Mouse (Mus musculus): Measurements from ENCODE around the gene Prickle1.

Prickle1 gene

DNA sequence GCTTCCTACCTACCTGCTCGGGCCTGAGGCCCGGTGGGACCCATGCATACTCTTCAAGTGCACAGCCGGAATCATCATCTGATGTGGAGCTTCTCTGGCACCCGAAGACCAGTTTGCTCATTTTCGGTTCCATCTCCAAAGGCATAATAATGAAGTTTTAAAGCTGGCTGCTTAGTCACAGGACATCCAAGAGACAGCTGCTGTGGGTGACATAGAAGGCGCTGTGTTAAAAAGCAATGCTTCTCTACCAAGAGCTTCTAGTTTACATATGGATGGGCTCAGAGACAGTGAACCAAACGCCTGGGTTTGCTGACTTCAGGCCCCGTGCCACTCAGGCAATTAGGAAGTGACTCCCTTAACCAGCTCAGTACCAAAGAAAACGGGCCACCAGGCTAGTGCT, 83.3 kb downstream of the Prickle1 start:
- no peak for DNase-seq (ENCODE audit: low read depth in 2 of 2, low spot score in 2 of 2)

DNA sequence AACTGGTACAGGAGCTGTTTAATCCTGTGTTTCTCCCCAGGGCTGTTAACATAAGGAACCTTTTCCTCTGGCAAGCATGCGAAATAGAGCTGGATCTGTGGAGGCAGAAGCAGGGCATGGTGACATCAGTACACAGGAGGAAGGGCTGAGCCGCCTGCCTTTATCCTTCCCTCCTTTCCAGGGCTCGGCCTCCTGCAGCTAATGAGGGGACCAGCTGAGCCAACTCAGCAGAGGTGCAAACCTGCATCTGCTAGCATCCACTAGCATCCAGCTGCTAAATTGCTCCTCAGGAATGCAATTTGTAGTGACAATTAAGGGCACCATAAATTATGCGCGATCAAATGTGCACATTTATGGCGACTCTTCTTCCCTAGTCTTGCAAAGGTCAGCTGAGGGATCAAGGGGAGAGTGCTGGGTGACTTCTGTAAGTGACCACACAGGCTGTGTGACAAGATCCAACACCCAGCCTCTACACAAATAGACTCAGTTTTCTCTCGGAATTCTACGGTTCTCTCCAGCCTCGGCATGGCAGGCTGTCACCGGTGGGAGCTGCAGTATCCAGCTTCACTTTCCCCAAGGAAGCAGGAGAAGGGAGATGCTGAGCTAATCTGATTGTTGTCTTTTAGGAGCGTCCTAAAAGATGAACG, 84.9 kb downstream of the Prickle1 start:
- no peak for DNase-seq (ENCODE audit: low read depth in 2 of 2, low spot score in 2 of 2)

DNA sequence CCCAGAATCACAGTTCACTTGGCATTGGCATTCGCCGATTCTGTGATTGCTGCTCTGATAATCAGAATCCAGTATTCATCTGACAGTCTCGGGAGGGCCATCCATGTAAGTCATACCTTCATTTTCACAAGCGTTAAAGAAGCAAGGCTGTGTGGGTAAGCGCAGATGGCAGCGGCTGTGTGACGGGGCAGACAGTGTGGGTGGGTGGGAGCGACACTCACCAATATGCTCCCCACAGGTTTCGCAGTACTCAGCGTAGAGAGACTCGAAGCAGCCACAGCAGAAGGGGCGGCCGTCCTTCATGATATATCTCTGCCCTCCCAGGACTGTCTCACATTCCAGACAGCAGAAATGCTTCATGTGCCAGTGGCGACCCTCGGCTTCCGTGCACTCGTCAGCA, 90.9 kb downstream of the Prickle1 start:
- no peak for DNase-seq (ENCODE audit: low read depth in 2 of 2, low spot score in 2 of 2)

DNA sequence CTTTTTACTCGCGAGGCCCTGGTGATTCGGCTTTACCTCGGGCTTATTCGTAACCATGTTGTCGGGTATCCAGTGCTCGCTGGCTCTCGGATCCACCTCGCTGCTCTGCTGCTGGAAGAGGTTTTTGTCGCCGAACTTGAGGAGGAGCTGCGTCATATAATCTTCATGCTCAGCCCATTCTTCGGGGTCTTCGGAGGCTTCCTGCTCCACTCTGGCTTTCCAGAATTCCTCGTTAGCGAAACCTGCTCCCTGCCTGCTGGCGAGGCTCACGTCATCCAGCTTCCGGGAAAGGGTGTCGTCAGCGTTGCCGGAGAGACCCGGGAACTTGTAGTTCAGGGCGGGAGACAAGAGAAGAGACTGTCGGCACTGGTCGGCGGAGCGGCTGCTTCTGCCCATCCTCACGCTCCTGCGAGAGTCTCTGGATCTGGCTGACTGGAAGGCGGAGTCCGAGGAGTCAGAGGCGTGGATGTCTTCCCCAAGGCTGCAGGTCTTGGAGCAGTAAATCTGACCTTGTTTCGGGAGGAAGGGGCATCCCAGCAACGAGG, 92.4 kb downstream of the Prickle1 start:
- DNase-seq (ENCODE audit: low read depth in 2 of 2, low spot score in 2 of 2), result no peak

DNA sequence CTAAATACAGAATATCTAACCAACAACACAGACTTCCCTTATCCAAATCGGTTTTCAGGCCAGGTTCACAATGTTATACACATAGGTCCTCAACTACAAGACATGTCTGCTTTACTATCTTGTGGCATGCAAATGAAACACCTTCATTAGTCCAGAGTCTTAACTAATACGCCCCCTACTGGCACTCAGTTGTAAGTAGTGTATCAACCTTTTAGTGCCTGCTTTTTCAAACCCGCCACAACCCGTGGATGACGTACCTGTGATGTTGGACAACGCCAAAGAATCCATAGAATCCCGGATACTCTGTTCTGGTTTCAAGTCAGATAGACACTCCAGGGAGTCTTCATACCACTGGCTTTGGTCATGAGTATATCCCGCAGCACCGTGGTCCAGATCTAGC, 93.0 kb downstream of the Prickle1 start:
- DNase-seq (ENCODE audit: low read depth in 2 of 2, low spot score in 2 of 2), result no peak

DNA sequence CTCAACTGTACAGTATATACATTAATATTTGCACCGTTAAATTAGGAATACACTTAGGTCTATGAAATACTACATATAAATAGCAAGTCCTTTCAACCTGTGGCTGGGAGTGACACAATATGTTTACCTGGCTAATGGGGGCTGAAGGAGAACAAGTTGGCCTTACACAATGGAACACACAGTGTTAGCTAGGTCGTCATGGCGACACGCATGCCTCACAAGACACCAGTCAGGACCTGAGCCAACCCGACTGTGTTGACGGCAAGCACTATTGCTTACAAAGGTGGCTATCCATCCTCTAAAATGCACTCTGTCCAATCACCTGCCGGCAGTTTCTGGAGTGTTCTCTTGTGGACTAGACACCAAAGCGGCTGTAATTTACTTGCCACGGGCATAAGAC, 95.8 kb downstream of the Prickle1 start:
- DNase-seq (ENCODE audit: low read depth in 2 of 2, low spot score in 2 of 2), result no peak

DNA sequence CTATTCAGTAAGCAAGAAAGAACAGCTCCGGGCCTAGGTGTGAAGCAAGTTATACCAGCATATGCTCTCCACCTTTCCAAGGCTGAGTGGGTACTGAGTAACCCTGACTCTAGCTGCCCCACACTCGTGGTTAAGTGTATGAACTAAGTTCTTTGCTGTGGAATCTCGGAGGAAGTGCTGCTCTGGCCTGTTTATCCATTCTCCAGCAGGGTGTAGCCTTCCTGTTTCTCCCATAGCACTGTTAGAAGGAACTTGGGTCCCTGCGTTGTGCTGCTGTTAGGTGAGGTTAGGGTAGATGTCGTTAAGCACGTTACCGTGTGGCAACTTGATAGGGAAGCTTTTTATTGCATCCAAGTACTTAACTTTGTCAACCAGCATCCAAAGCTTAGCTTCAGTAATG, 101.0 kb downstream of the Prickle1 start:
- DNase-seq (ENCODE audit: low read depth in 2 of 2, low spot score in 2 of 2), result no peak

DNA sequence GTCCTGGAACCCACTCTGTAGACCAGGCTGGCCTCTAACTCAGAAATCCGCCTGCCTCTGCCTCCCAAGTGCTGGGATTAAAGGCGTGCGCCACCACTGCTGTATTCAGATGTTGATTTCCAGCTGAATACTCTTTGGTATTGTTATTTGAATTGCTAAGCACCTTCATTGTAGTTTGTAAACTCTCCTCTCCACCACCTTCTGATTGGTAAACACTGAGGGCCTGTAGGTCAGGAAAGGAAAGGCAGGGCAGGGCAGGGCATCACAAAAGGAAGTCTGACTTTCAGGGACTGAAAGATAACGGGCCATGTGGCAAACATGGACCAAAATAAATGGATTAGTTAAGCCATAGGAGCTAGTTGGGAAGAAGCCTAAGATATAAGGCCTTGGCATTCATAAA, 106.1 kb downstream of the Prickle1 start:
- no peak for DNase-seq (ENCODE audit: low read depth in 2 of 2, low spot score in 2 of 2)

DNA sequence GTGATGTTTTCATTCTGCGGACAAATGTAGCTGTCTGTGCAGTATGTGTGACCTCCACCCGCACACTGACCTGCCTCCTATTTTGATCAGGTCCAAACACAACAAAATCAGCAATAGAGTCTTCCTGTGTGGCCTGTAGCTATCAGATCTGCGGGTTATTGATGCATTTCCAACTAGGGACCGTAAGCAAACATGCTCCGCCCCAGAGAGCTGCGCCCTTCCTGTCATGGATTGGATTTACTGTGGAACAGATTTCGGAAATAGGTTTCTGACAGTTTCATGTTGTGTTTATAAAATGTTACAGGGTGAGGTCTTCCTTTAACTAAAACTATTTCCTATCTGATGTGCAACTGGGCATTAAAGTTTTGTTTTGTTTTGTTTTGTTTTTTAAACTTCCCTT, 109.6 kb downstream of the Prickle1 start:
- no peak for DNase-seq (ENCODE audit: low read depth in 2 of 2, low spot score in 2 of 2)

DNA sequence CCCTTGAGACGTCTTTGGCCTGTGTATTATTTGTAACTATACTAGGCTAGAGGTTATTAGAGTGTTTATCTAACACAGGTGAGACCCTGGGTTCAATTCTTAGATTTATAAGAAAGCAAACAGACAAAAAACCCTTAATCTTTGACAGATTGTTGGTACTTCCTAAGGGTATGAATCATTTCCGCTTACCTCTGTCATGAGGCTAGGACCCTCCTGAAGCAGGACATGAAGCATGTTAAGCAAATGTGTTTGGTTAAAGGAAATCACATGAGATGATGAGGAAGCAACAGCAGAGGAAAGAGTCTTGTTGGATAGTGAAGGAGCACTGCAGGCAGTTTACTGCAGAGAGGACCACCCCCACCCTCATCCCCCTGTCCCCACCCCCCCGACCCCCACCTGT, 110.4 kb downstream of the Prickle1 start:
- DNase-seq (ENCODE audit: low read depth in 2 of 2, low spot score in 2 of 2), result no peak

DNA sequence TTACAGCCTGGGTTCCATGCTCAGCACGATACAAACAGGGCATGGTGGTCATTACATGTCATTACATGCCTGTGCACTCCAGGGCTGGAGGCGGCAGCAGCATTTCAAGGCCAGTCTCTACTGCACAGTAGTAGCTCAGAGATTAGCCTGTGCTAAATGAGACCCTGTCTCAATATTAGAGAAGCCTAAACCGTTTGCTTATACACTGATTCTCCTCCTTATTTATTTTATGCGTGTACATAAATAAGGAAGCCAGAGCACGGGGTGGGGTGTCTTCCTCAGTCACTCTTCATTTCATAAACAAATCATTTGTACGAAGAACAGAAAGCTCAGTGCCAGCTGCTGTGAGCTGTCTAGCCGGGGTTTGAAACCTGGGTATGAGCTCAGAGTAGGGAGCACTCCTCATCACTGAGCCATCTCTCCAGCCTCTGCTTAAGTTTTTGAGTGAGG, 111.4 kb downstream of the Prickle1 start:
- no peak for DNase-seq (ENCODE audit: low read depth in 2 of 2, low spot score in 2 of 2)

DNA sequence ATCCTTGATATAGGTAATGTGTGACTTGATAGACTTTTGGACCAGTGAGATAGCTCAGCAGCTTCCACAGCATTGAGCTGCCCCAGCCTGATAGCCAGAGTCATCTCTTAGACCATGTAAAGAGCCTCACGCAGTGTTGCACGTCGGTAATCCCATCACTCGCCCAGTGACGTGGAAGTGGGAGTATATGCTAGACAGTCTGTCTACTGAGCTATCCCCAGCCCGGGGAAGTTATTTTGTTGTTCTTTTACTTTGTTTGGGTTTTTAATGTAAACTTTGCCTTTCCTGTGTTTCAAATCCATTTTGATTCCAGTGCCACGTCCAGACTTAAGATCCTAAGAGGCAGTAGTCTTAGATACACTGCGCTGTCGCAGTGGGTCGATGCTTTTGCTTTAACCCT, 114.6 kb downstream of the Prickle1 start:
- DNase-seq (ENCODE audit: low read depth in 2 of 2, low spot score in 2 of 2), result no peak

DNA sequence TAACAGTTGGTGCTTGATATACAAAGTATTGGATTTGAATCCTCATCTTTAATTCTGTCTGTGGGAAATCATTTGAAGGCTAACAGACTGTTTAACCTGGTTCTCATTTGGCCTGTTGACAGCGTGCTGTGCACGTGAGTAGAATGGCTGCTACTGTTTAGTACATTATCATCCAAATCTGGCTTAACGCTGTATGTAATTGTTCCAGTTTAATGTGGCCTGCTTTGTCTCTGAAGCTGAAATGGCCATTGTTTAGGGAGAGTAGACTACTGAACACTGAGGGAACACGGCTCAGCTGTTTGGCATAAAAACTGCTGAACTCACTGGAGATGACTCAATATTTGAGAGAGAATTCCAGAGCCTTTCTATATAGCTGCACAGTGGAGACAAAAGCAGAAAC, 116.2 kb downstream of the Prickle1 start:
- no peak for DNase-seq (ENCODE audit: low read depth in 2 of 2, low spot score in 2 of 2)

DNA sequence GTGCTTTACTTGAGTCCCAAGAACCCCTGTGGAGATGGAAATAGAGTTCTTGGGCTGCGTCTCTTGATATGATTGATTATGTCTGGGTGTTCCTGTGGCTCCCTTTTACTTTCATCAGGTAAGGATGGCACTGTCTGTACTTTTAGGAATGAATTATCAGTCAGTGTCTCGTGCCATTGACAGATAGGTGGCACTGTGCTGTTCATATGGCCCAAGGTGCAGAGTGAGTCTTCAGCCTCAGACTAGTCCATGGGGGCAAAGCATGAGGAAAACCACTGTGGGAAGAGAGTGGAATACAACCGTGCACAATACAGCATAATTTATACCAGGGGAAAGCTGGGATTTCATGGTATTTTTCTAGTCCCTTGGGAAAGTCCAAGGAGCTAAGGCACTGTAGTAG, 117.0 kb downstream of the Prickle1 start:
- DNase-seq (ENCODE audit: low read depth in 2 of 2, low spot score in 2 of 2), result no peak

DNA sequence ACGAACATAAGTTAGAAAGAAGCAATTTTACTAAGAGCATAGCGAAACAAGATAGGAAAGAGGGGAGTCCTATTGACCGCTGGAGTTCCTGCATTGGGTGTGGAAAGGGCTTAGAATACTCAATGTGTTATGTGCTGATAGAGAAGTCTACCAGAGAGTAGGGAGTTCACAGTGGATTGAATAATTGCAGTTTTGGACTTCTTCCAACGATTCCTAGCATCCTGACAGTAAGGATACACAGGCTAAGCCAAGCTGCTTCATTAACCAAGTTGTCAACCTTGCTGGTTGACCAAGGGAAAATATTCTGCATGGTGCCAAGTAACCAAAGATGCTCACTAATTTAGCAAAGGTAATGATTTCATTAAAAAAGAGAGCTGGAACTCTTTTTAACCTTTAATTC, 118.0 kb downstream of the Prickle1 start:
- no peak for DNase-seq (ENCODE audit: low read depth in 2 of 2, low spot score in 2 of 2)

DNA sequence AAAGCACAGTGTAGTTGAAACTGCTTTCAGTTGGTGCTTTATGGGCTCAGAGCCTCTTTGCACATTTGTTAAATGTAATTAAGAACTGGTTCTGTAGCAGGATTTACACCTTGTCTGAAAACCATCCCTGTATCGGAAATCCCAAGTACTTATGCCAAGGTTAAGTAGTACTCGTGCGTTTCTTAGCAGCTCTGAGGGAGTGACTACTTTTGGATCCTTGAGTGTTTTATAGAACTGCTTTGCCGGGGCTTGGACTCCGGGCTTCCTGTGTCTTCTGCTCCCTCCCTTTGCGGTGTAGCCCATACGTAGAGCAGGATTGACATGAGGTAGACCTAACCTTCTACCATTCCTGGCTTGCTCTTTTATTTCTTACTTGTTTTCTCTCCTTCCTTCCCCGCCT, 120.0 kb downstream of the Prickle1 start:
- no peak for DNase-seq (ENCODE audit: low read depth in 2 of 2, low spot score in 2 of 2)

DNA sequence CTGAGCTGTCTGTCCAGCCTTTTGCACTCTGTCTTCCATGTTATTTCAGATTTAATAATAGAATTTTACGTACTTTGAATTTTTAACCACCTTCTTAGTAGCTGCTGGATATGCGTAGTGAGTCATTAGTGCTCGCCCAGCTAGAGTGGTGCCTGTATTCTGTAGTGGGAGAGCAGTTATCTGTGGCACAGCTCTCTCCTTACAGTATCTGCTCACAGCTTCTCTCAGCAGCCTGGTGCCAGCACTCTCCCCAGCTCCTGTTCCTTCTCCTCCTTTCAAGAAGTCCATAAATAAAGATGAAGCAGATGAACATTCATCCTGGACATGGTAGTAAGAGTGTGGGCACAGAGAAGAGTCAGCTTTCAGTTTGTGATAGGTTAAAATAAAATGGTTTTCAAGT, 121.4 kb downstream of the Prickle1 start:
- no peak for DNase-seq (ENCODE audit: low read depth in 2 of 2, low spot score in 2 of 2)

DNA sequence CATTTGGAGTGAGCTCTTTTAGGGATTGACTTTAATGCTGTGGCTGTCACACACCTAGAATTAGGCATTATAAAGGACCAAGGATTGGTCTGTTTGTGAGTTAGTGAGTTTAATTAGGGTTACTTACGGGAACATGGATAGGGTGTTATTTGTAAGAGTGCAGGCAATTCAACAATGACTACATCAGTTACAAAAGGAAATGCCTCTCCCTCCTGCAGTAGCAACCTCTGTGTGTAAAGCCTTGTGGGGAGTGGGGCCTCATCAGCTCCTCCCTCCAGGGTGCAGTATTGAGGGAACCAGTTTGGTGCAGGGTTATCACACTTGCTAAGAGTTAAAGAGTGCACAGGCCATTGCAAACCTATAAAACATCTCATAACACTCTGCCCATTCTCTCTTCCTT, 123.6 kb downstream of the Prickle1 start:
- DNase-seq (ENCODE audit: low read depth in 2 of 2, low spot score in 2 of 2), result no peak

DNA sequence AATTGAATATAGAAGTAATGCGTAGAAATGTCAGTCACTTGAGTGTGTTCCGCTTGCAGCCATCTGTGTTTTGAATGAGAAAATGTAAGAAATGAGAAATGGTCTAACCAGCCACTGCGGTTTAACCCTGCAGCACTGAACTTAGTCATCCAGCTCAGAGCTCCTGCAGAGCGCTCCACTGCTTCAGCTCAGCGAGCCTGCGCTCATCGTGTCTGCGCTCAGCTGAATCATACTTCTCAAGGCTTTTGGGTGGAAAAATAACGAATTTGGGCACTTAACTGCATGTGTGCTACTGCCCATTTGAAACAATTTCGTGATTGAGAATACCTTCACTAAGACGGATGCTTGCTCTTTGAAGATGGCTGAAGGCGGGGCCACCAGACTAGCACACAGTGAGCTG, 124.0 kb downstream of the Prickle1 start:
- DNase-seq (ENCODE audit: low read depth in 2 of 2, low spot score in 2 of 2), result no peak

DNA sequence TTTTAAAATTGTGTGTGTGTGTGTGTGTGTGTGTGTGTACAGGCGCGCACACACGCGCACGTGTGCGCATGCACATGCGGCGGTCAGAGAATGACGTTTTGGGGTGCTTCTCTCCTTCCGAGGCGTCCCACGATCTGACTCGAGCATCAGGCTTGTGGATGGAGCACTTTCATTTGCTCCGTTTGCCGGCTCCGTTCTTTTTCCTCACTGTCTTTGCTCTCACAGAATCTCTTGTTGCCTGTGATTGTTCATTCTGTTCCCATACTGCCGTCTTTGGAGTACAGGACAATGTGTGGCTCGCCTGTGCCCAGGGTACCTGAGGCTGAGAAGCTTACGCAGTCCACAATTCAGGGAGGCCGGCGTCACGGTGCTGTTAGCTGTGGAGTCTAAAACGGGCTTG, 134.6 kb downstream of the Prickle1 start:
- no peak for DNase-seq (ENCODE audit: low read depth in 2 of 2, low spot score in 2 of 2)

DNA sequence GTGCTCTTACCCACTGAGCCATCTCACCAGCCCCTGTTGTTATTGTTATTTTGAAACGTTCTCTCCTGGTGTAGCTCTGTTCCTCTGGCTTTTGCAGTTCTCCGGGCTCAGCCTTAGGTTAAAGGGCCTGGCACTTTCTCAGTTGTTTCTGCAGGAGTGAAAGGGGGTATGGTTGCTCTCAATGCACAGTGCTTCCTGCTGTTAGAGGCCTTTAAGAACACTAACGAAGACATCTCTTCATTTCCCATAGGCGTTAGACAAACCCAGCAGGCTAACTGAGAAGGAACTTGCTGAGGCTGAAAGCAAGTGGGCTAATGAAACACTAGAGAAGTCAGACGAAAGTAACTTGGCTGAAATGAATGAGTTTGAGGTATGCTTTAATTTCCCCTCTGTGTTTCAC, 136.3 kb downstream of the Prickle1 start:
- no peak for DNase-seq (ENCODE audit: low read depth in 2 of 2, low spot score in 2 of 2)

DNA sequence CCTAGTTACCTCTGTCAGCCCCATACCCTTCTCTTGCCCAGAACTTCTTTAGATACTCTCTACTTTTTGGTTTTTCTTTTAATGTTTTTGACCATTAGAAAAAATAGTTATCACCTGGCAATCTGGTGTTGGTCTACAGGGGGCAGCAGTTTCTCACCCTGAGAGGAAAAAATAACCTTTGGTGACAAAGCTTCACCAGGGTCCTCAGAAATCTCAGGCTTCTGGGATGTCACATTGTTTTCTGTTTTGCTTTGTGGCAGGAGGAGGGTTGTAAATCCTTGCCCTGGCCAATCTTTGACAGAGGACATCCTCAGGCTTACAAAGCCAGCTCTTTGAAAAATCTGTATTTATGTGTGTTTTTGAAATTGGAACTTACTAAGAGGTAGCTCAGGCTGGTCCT, 139.7 kb downstream of the Prickle1 start:
- no peak for DNase-seq (ENCODE audit: low read depth in 2 of 2, low spot score in 2 of 2)

DNA sequence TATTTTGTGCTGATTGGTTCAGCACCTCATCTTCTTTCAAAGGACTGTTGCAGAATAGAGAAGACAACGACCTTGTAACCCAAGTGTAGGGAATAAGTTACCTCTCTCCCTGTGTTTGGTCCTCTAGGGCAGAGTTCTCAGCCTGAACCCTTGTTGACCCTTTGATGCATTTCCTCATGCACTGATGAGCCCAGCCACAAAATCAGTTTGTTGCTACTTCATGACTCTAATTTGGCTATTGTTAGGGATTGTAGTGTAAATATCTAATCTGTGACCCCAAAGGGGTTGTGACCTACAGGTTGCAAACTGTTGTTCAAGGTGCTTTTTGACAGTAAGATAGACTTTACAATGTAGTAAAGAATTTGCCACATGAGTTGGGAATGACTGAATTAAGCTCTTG, 142.4 kb downstream of the Prickle1 start:
- DNase-seq (ENCODE audit: low read depth in 2 of 2, low spot score in 2 of 2), result no peak
